Mouse (Mus musculus) MEL (cell line): ENCODE results near the gene Diexf. TPM values are rescaled to one million over a fixed set of nuclear protein-coding genes. Genes with fewer than 3 reads are reported as not detected.

Experiments
- DNase-seq: peaks from one replicate; pipeline ENCODE4 v3.0.0; 2011; ENCODE audit warnings: low read depth, low spot score
- H3K27ac ChIP-seq: 2 replicates; pipeline ENCODE4 v1.5.1; 2012; ENCODE audit warnings: low read depth, mild to moderate bottlenecking, control low read depth, low read length, moderate library complexity; ENCODE audit not compliant: control insufficient read depth
- H3K27me3 ChIP-seq, 2 experiments: fragments of 150-350 bp in 1 of 2; sonication (generic) in 1 of 2; 2 replicates each; pipeline ENCODE4 v1.6.1; 2012; ENCODE audit warnings: low read length in 2 of 2, mild to moderate bottlenecking in 2 of 2, improper control_type of control experiment in 1 of 2, moderate library complexity in 1 of 2; ENCODE audit not compliant: insufficient read depth in 2 of 2, control insufficient read depth in 1 of 2
- H3K36me3 ChIP-seq, 2 experiments: 2 replicates each; pipeline ENCODE4 v1.6.1; 2012 to 2014; ENCODE audit warnings: low read length in 2 of 2, improper control_type of control experiment in 1 of 2, inconsistent platforms in 1 of 2, mild to moderate bottlenecking in 1 of 2; ENCODE audit not compliant: insufficient read depth in 2 of 2, control insufficient read depth in 1 of 2
- H3K4me1 ChIP-seq, 2 experiments: fragments of 150-350 bp in 1 of 2; sonication (generic) in 1 of 2; 2 replicates each; pipeline ENCODE4 v1.6.1; 2012; ENCODE audit warnings: low read length in 2 of 2, improper control_type of control experiment in 1 of 2, mild to moderate bottlenecking in 1 of 2; ENCODE audit not compliant: insufficient read depth in 2 of 2, control insufficient read depth in 1 of 2
- H3K4me3 ChIP-seq, 2 experiments: fragments of 150-350 bp in 1 of 2; sonication (generic) in 1 of 2; 2 replicates each; pipeline ENCODE4 v1.5.1; 2012; ENCODE audit warnings: low read depth in 2 of 2, low read length in 2 of 2, mild to moderate bottlenecking in 2 of 2, moderate library complexity in 2 of 2, control low read depth in 1 of 2, improper control_type of control experiment in 1 of 2; ENCODE audit not compliant: control insufficient read depth in 1 of 2, insufficient read depth in 1 of 2
- H3K79me2 ChIP-seq: 2 replicates; pipeline ENCODE4 v1.6.1; 2012; ENCODE audit warnings: mild to moderate bottlenecking, low read length, moderate library complexity; ENCODE audit not compliant: control insufficient read depth, poor library complexity, insufficient read depth
- H3K9ac ChIP-seq: 2 replicates; pipeline ENCODE4 v1.6.1; 2012; ENCODE audit warnings: low read depth, mild to moderate bottlenecking, control low read depth, low read length, moderate library complexity; ENCODE audit not compliant: control insufficient read depth, poor library complexity, severe bottlenecking
- H3K9me3 ChIP-seq: fragments of 150-350 bp; sonication (generic); replicated peaks from 2 replicates; pipeline ENCODE4 v1.6.1; 2012; ENCODE audit warnings: mild to moderate bottlenecking, low read length, improper control_type of control experiment, moderate library complexity; ENCODE audit not compliant: insufficient read depth
- BHLHE40 ChIP-seq: IDR thresholded peaks from 2 replicates; pipeline ENCODE4 v1.6.1; 2012; ENCODE audit warnings: low read depth, mild to moderate bottlenecking, inconsistent platforms, low read length, improper control_type of control experiment, borderline replicate concordance
- CTCF ChIP-seq, 3 experiments: IDR thresholded peaks in 2 of 3; conservative IDR thresholded peaks in 1 of 3; 2 replicates each; pipeline ENCODE4 v1.5.1; 2011 to 2012; ENCODE audit warnings: low read length in 3 of 3, low read depth in 2 of 3, mild to moderate bottlenecking in 2 of 3, improper control_type of control experiment in 1 of 3, inconsistent platforms in 1 of 3, mixed read lengths in 1 of 3, moderate library complexity in 1 of 3; ENCODE audit not compliant: control insufficient read depth in 1 of 3, insufficient read depth in 1 of 3, poor library complexity in 1 of 3, severe bottlenecking in 1 of 3
- ELF1 ChIP-seq: IDR thresholded peaks from 2 replicates; pipeline ENCODE4 v1.6.1; 2014; ENCODE audit warnings: low read depth, mild to moderate bottlenecking, inconsistent platforms, low read length, improper control_type of control experiment, moderate library complexity
- EP300 ChIP-seq, 2 experiments: IDR thresholded peaks; 2 replicates each; pipeline ENCODE4 v1.6.1; 2011; ENCODE audit warnings: improper control_type of control experiment in 2 of 2, low read length in 2 of 2, low read depth in 1 of 2, mild to moderate bottlenecking in 1 of 2
- GABPA ChIP-seq: IDR thresholded peaks from 2 replicates; pipeline ENCODE4 v1.6.1; 2012; ENCODE audit warnings: low read depth, mild to moderate bottlenecking, inconsistent platforms, low read length, improper control_type of control experiment, moderate library complexity
- MAFK ChIP-seq: IDR thresholded peaks from 2 replicates; pipeline ENCODE4 v1.6.1; 2011; ENCODE audit warnings: low read depth, mild to moderate bottlenecking, low read length, improper control_type of control experiment, borderline replicate concordance
- MAX ChIP-seq: IDR thresholded peaks from 2 replicates; pipeline ENCODE4 v1.6.1; 2011; ENCODE audit warnings: low read length, improper control_type of control experiment
- MEF2A ChIP-seq: IDR thresholded peaks from 2 replicates; pipeline ENCODE4 v1.6.1; 2014; ENCODE audit warnings: low read depth, mild to moderate bottlenecking, inconsistent platforms, low read length, improper control_type of control experiment; ENCODE audit not compliant: poor library complexity, insufficient replicate concordance, severe bottlenecking; ENCODE audit errors: extremely low read depth
- MXI1 ChIP-seq: IDR thresholded peaks from 2 replicates; pipeline ENCODE4 v1.6.1; 2011; ENCODE audit warnings: mild to moderate bottlenecking, low read depth, low read length, improper control_type of control experiment
- NELFE ChIP-seq: IDR thresholded peaks from 2 replicates; pipeline ENCODE4 v1.6.1; 2011; ENCODE audit warnings: low read depth, low read length, improper control_type of control experiment
- POLR2A ChIP-seq, 2 experiments: IDR thresholded peaks; 2 replicates each; pipeline ENCODE4 v1.6.1; 2011 to 2012; ENCODE audit warnings: low read length in 2 of 2, mild to moderate bottlenecking in 2 of 2, control low read depth in 1 of 2, improper control_type of control experiment in 1 of 2, low read depth in 1 of 2, moderate library complexity in 1 of 2; ENCODE audit not compliant: control insufficient read depth in 1 of 2, insufficient read depth in 1 of 2, poor library complexity in 1 of 2
- POLR2AphosphoS2 ChIP-seq: IDR thresholded peaks from 2 replicates; pipeline ENCODE4 v1.6.1; 2011; ENCODE audit warnings: low read length, improper control_type of control experiment
- POLR2AphosphoS5 ChIP-seq: IDR thresholded peaks from 2 replicates; pipeline ENCODE4 v1.6.1; 2012; ENCODE audit warnings: low read depth, borderline replicate concordance, mild to moderate bottlenecking, inconsistent platforms, low read length, moderate library complexity, mixed read lengths
- SIN3A ChIP-seq: IDR thresholded peaks from 2 replicates; pipeline ENCODE4 v1.6.1; 2012; ENCODE audit warnings: low read length, improper control_type of control experiment, inconsistent platforms
- UBTF ChIP-seq: IDR thresholded peaks from 2 replicates; pipeline ENCODE4 v1.6.1; 2012; ENCODE audit warnings: low read depth, mild to moderate bottlenecking, inconsistent platforms, low read length, improper control_type of control experiment, moderate library complexity, borderline replicate concordance; ENCODE audit not compliant: insufficient read depth
- USF1 ChIP-seq: IDR thresholded peaks from 2 replicates; pipeline ENCODE4 v1.6.1; 2014; ENCODE audit warnings: low read depth, mild to moderate bottlenecking, inconsistent platforms, low read length, improper control_type of control experiment, moderate library complexity
- ZKSCAN1 ChIP-seq: IDR thresholded peaks from 2 replicates; pipeline ENCODE4 v1.6.1; 2012; ENCODE audit warnings: low read depth, mild to moderate bottlenecking, inconsistent platforms, low read length, improper control_type of control experiment, moderate library complexity
- ZMIZ1 ChIP-seq: IDR thresholded peaks from 2 replicates; pipeline ENCODE4 v1.6.1; 2012; ENCODE audit warnings: low read depth, mild to moderate bottlenecking, inconsistent platforms, low read length, improper control_type of control experiment, moderate library complexity
- polyA plus RNA-seq, 2 experiments: library from polyadenylated mRNA; stranded (reverse) in 1 of 2; unstranded in 1 of 2; fragments of >175 nt in 1 of 2; fragments of >200 nt in 1 of 2; gene quantifications; 2 replicates each; pipeline versions ENCODE4 v1.2.1 to v1.2.4; 2012; ENCODE audit warnings: low replicate concordance in 2 of 2, low read depth in 1 of 2; ENCODE audit not compliant: insufficient read length in 2 of 2, insufficient read depth in 1 of 2, missing spikeins in 1 of 2
- total RNA-seq: library from RNA; depleted of rRNA; stranded (reverse); fragments of 300-350 nt; gene quantifications from 2 replicates; pipeline ENCODE4 v1.2.3, GENCODE M21; 2012

Gene Diexf
- total and polyA plus RNA-seq, 3 experiments = 20.6 to 45.4 TPM; not detected in 1

GRCm38 (mm10) chr1:193054401-193054800, 75.7 kb downstream of the Diexf start:
- no peak overlapping the region for H3K27ac ChIP-seq
- H3K79me2 ChIP-seq = no peaks in the 10 kb centered on the region
- H3K36me3 ChIP-seq = no peaks in the 10 kb centered on the region
- H3K9me3 ChIP-seq = no peaks in the 10 kb centered on the region
- no peak overlapping the region for H3K9ac ChIP-seq
- TF ChIP-seq ZMIZ1 = no peak
- 0 out of 4 replicates have a peak, but pooled peaks cover 0 to 1% of the 10 kb centered on the region in 2 experiments for H3K27me3 ChIP-seq
- DNase-seq = no peak
- H3K4me1 ChIP-seq = no peaks in the 10 kb centered on the region
- no peak overlapping the region for H3K4me3 ChIP-seq

DNA sequence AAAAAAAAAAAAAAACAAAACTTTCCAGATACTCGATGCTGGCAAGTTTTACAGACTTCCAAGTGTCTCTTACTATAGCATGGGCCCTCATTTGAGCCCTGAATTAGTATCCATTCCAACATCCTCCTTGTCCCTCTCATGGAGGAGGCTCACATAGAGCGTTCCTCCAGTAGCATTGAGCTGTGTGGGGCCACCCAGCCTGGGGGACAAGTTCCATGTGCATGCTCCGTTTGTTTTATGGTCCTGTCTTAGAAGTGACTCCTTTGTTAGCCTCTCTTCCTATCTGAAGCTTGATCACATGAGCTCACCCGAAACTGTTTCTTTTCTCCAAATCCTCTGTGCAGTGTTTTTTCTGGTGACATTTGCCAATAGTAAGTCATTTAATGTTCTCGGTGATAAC, 77.0 kb downstream of the Diexf start:
- no peaks in the 10 kb centered on the region for H3K36me3 ChIP-seq
- no peaks in the 10 kb centered on the region for H3K4me1 ChIP-seq
- no peak overlapping the region for H3K27ac ChIP-seq
- TF ChIP-seq UBTF (no peak), USF1 (no peak), ELF1 (no peak), EP300 (IDR thresholded peaks at IDR 0.05; ENCODE audit: low read depth in 1 of 2, low read length in 2 of 2) (no peak), CTCF (IDR thresholded peaks at IDR 0.05 in 2 of 3, conservative IDR thresholded peaks at IDR 0.05 in 1 of 3; ENCODE audit: control insufficient read depth in 1 of 3, insufficient read depth in 1 of 3, low read depth in 2 of 3, low read length in 3 of 3, poor library complexity in 1 of 3, severe bottlenecking in 1 of 3) (no peak), MAX (no peak), NELFE (no peak), BHLHE40 (no peak)
- no peak for DNase-seq
- H3K4me3 ChIP-seq = no peak overlapping the region
- no peaks in the 10 kb centered on the region for H3K79me2 ChIP-seq
- no peaks in the 10 kb centered on the region for H3K9me3 ChIP-seq
- H3K27me3 ChIP-seq = 0 out of 4 replicates have a peak, but pooled peaks cover 0 to 1% of the 10 kb centered on the region in 2 experiments
- H3K9ac ChIP-seq = no peak overlapping the region

GRCm38 (mm10) chr1:193047616-193048015, 82.5 kb downstream of the Diexf start:
- TF ChIP-seq MXI1 (no peak), MEF2A (no peak), ZKSCAN1 (no peak), SIN3A (no peak), CTCF (IDR thresholded peaks at IDR 0.05 in 2 of 3, conservative IDR thresholded peaks at IDR 0.05 in 1 of 3; ENCODE audit: control insufficient read depth in 1 of 3, insufficient read depth in 1 of 3, low read depth in 2 of 3, low read length in 3 of 3, poor library complexity in 1 of 3, severe bottlenecking in 1 of 3) (no peak), MAFK (no peak), POLR2AphosphoS2 (no peak), POLR2AphosphoS5 (no peak), POLR2A (IDR thresholded peaks at IDR 0.05; ENCODE audit: control insufficient read depth in 1 of 2, insufficient read depth in 1 of 2, low read depth in 1 of 2, low read length in 2 of 2, poor library complexity in 1 of 2) (no peak), GABPA (no peak), BHLHE40 (no peak)
- Histone ChIP-seq H3K4me3 (no peak overlapping the region), H3K79me2 (no peaks in the 10 kb centered on the region), H3K4me1 (no peaks in the 10 kb centered on the region), H3K36me3 (no peaks in the 10 kb centered on the region), H3K9ac (no peak overlapping the region), H3K27ac (no peak overlapping the region), H3K9me3 (no peaks in the 10 kb centered on the region), H3K27me3 (peaks cover 0 to 1% of the 10 kb centered on the region in 2 experiments; a peak in 1 of 4 replicates)
- no peak for DNase-seq
